Mouse (Mus musculus) lung, postnatal 0 days (tissue): Measurements from ENCODE around the gene Rab8b.

Experiments used
- CTCF ChIP-seq: IDR thresholded peaks from 2 replicates; pipeline ENCODE4 v1.5.1; 2016; ENCODE audit warnings: antibody characterized with exemption, mild to moderate bottlenecking
- EP300 ChIP-seq: IDR thresholded peaks from 2 replicates; pipeline ENCODE4 v1.6.1; 2016; ENCODE audit warnings: antibody characterized with exemption, mild to moderate bottlenecking, control low read depth

GRCm38 (mm10) chr9:66930351-66930750, 10.9 kb upstream of the Rab8b start:
- TF ChIP-seq EP300 (no peak), CTCF (no peak)
